Mouse (Mus musculus): ENCODE measurements around the gene Slc25a11.

DNA sequence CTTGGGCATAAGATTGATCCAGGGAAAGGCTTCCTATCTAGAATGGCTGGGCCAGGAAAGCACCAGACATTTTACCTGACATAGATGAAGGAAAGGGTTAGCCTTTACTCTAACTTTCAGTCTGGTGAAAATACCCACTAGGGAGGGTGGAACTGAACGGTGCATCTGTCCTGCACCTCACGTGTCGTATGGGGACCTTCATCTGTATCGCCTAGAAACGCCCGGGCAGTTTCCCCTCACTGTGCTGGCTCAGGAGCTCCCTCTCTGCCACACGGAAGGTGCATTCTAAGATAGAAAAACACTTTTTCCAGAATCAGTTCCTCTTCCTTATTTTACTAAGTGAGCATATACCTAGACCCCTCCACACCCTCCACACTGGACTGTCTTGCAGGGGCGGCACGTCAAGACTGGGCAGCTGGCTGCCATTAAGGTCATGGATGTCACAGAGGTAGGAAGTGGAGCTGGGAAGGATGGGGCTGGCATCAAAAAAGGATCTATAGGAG, 48.8 kb downstream of the Slc25a11 start:
- no peak for TF ChIP-seq CTCF (IDR thresholded peaks at IDR 0.05; ENCODE audit: low read depth, low read length)
- no peak for TF ChIP-seq TAL1 (conservative IDR thresholded peaks at IDR 0.05; ENCODE audit: low read depth, low read length)

Measured in G1E (cell line).